Mouse (Mus musculus): ENCODE measurements around the gene Tmprss7. TPM values are rescaled to one million over a fixed set of nuclear protein-coding genes. Genes with fewer than 3 reads are reported as not detected.

Tmprss7 gene
- total RNA-seq, 2 experiments from 2014 or later, result 0.56 to 0.62 TPM

DNA sequence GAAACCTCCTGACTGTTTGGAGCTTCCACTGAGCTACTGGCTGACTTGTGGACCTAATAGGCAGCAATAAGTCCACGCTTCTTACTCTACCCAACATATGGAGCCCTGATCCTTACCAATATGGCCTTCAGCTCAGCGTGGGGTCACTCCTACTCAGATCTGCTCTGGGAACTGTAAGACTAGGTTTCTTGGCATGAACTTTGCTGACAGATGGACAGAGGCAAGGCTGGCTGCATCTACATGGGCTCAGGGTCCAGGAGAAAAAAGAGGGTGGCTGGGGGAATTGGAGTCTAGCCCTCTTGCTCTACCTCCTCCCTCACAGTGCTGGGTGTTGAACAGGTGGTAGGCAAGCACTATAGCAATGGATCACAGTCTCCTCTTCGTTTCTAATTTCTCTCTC is 6.6 kb downstream of the Tmprss7 start:
- no peak for DNase-seq (ENCODE audit: low spot score in 2 of 2)

DNA sequence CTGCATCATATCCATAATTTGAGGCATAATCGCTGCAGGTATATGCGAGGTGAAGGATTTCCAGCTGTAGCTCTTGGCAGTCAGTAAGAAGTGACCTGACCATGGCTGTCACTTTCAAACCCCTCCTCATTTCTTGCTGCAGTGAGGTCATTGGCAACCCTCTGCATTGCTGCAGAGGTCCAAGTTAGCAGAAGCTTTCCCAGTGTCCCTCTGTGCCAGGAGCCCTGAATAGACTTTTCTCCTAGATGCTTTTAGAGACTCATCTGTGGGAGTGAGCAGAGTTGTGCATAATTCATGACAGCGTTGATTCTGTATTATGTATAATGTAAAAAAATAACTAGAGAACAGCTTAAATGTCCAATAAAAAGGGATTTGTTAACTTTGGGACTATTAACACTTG is 8.2 kb downstream of the Tmprss7 start:
- no peak for DNase-seq (ENCODE audit: low spot score in 2 of 2)

DNA sequence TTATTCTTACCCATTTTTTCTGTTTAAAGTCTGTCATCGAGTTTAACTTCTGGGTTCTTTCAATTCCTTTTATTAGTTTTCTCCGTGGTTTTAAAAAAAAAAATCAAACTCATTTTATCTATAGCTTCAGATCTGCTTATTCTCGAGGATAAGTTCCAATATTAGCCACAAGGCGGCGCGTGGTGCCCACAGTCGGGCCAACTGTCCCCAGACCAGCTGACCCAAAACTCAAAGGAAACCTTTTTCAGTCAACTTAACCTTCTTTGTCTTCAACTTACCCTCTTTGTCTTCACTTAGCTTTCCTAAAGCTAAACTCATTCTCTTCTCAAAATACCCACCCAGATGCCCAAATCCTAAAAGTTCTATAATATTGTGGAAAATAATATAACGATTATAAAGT is 8.6 kb downstream of the Tmprss7 start:
- DNase-seq (ENCODE audit: low spot score in 2 of 2), result peak; percentile 53 to 78

DNA sequence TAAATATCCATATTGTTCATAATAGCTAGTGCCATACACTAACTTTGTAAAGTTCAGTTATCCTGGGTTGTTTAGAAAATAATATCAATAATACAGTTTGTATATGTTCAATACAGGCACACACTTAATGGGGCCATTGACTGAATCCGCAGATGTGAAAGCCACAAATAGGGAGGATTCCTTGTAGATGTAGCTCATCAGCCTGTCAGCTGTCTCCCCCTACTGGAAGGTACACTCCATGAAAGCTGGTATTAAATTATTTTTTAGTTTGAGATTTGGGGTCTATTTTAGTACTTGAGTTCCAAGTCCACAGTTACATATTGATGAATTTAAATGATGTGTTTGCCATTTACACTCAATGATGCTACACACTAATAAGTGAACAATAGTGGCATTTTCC is 17.0 kb downstream of the Tmprss7 start:
- peak in 1 of 2 experiments; percentile 46 for DNase-seq (ENCODE audit: low spot score in 2 of 2)

DNA sequence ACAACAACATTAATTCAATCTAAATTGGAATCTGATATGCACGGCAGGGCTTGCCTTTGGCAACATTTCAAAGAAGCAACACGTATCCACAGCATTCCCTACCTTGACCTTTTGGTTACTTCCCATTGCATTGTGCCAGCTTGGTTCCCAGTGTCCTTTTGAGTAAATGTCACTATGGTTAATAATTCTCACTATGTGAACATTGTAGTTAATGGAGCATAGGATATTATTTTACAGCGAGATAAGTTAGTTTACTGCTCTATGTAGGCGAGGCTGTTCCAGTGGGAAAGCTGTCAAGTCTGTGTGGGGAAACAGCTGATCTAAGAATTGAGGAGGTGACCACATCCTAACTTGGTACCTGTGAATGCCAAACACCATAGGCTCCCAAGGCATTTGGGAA is 23.5 kb downstream of the Tmprss7 start:
- DNase-seq (ENCODE audit: low spot score in 2 of 2), result no peak

DNA sequence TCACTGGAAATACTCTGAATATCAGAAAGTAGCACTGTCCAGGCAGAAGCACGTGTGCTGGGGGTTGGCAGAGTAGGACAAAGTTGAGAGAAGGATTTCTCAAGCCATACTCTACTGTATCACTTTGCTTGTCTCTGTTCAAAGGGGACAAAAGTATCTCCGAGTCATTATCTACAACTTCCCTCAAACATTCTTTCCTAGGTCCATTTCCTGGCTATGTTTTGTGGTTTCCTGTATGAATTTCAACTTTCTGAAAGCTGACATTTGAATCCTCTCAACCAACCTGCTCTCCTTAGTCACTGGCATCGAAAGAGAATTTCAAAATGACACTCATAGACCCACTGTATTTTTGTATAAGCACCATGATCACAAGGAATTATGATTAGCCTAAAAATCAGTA is 25.3 kb downstream of the Tmprss7 start:
- no peak for DNase-seq (ENCODE audit: low spot score in 2 of 2)

DNA sequence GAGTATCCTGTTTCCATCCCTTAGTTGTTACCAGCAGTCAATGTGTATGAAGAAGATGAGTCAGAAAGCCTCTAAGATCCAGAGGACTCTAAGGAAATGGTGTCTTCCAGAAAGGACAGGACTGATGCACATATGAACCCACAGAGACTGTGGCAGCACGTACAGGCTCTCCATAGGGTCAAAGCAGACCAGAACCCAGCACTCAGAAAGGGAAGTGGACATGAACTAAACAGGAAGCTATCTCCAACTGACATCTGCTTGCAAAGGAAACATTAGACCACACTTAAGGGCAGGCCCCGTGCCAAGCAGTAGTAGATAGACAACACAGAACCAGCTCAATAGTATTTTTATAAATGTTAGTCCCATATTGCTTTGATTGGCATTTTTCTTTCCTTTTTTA is 27.3 kb downstream of the Tmprss7 start:
- no peak for DNase-seq (ENCODE audit: low spot score in 2 of 2)

DNA sequence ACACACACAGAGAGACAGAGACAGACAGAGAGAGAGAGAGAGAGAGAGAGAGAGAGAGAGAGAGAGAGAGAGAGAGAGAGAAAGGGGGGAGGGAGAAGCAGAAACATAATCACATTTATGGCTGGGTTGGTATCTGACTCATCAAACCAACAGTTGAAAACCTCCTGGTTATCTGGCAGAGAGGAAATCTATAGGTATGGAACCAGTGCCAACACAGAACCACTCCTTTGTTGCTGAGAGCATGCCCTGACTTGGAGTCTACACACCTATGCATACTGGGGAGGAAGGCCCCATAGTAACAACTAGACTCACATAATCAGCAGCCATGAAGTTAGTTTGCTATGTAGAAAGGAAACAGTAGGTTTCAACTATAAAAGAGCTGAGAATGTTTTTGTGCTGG is 31.1 kb downstream of the Tmprss7 start:
- no peak for DNase-seq (ENCODE audit: low spot score in 2 of 2)

DNA sequence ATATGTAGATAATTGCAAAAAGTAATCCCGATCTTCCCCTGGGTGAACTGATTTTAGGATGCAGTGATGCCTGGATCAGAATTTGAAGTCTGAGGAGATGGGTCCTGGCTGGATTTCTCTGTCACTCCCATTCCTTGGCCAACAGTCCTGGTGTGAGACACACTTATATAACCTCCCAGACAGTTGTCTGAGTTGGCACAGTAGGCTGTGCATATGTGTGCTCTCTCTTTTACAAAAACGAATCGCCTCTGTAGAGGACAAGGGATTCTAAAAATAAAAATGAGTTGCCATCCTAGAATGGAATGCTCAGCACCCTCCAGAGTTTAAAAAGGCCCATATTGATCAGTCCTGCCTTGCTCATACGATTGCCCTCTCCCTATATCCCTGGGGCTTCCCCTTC is 33.9 kb downstream of the Tmprss7 start:
- peak; percentile 17 to 63 for DNase-seq (ENCODE audit: low spot score in 2 of 2)

DNA sequence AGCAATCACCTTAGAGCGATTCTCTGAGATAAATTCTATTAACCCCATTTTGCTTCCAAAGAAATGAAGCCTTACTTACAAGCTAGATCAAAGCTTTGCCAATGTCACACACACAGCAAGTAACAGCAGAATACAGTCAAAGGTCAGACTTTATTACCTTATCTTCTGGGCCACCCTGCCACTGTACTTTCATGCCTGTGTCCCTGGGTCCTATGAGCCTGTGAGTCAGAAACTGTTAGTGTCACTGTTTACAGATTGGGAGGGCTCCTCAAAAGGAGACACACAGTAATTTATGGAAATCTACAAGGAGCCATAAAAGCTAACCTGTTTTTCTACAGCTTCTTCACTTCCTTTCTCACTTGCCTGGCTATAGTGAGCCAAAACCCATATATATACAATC is 35.2 kb downstream of the Tmprss7 start:
- DNase-seq (ENCODE audit: low spot score in 2 of 2), result no peak

DNA sequence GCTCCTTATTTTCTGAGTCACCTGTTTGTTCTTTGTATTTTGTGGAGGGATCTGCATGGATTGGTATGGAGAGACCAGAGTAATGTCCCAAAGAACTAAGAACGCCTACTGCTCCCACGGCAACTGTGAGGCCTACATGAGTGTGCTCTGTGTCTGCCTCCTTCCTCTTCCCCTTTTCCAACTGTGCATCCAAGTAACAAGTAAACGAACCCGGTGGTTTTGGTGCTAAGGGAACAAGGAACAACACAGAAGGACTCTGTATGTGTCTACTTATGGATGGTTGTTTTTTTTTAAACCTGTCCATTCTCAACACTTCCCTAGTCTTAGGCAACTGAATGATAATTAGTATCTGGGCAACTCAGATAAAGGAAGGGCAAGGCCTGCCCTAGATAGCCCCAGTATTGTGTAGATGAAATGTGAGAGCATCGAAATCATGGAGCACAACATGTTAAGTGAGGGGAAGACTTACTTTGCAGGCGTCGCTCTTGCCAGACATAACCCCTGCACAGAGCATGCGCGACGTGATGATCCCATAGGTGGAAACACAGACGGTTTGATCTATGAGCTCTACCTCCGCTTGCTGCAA is 35.8 kb downstream of the Tmprss7 start:
- no peak for DNase-seq (ENCODE audit: low spot score in 2 of 2)

DNA sequence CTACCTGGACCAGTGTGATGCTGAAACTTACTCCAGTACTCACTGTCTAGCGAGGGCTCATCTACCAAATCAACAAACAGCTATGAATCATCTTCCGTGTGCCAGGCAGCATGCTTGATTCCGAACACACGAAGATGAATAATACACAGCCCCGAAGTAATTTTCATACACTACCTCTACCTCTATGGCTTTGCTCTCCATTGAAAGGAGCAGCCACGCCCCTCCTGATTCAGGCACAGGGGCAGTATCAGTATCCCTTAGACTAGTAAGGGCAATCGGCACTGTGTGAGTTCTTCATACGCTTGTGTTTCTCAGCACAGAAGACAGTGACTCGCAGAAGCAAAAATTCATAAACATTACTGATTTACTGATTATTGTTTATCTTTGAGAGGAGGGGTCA is 39.0 kb downstream of the Tmprss7 start:
- no peak for DNase-seq (ENCODE audit: low spot score in 2 of 2)

DNA sequence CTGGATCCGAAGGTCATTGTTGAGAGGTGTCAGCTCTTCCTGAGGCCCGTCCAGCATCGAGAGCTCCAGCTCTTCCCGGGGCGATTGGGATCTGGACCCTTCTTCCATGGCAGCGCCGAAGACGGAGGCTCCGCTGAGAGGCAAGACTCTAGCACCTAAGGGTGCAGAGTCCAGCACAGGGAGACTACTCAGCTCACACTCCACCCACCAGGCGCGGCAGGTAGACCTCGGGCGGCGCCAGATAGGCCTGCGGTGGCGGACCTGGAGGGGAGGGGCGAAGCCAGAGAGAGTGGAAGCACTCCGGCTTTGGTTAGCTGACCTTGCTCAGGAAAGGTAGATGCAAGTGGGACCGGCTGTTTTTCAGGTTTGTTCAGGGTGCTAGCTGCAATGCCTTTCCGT is 39.5 kb downstream of the Tmprss7 start, which contains the start of gene BC016579:
TSS of gene BC016579 (minus strand) at position 135 of the 399 bp plus-strand sequence.
- no peak for DNase-seq (ENCODE audit: low spot score in 2 of 2)

DNA sequence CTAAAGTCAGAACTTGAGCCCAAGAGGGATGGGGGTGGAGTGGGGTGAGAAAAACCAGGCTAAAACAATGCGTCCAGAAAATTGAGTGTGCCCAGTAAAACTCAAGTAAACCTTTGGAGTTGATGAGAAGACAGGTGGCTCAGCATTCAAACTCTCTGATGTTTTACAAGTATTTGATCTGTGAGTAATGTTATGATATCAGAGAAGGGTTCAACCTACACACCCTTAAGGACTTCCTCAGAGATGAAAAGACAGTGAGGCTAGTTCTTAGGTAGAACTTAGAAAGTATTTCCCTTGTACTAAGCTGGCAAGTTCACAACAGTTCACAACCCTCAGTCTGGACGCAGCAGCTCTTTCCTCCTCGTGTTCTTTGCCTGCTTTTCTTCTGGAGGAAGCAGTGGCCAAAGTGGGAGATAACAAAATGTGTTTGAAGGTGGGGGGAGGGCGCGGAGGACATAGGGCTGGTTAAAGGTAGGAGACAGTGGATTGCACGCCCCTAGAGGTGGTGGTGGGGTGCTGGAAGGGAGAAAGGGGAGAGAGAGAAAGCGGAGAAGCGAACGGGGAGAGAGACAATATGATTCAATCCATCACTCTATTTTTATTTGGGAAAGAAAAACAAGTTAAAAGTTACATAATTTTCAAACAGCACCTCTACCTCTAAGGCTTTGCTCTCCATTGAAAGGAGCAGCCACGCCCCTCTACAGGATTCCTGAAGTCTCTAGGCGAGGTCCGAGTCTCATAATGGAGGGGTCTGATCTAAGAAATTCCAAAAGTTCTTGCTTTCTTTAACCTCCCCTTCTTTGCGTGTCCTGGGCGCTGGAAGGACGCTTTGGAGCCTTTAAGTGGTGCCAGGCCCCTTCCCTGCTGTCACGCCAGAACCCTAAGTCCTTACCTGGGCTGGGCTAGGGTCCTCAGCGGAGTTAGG is 40.2 kb downstream of the Tmprss7 start:
- DNase-seq (ENCODE audit: low spot score in 2 of 2), result no peak

DNA sequence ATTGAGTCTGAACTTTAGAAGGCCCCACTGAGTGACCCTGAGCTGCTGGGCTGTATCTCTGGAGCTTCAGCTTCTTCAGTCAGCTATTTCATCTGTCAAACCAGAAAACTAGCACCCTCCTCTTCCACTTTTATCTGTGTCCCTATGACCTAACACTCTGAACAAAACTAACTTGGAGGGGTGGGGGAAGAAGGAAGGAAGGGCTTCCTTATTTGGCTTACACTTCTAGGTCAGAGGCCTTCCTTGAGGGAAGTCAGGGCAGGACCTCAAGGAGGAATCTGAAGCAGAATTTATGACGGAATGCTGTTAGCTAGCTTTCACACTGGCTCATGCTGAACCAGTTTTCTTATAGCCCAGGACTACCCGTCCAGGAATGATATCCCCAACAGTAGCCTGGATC is 42.0 kb downstream of the Tmprss7 start:
- no peak for DNase-seq (ENCODE audit: low spot score in 2 of 2)

DNA sequence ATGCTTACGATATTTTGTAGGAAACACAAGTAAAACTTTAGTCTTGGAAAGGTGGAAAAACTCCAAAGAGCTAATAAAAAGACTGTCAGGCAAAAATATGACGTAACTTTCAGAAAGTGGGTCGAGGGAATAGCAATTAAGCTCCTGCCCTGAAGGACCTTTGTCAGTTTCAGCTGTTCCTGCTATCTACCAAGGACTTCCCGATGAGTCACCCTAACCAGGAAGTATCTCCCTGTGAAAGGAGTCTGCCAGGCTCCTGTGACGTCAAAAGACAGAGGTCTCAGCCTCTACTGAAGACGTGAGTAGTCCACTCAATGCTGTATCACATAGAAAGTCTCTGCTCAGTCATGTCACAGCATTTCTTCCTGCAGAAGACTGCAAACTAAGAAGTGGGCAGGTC is 49.1 kb downstream of the Tmprss7 start:
- DNase-seq (ENCODE audit: low spot score in 2 of 2), result no peak

DNA sequence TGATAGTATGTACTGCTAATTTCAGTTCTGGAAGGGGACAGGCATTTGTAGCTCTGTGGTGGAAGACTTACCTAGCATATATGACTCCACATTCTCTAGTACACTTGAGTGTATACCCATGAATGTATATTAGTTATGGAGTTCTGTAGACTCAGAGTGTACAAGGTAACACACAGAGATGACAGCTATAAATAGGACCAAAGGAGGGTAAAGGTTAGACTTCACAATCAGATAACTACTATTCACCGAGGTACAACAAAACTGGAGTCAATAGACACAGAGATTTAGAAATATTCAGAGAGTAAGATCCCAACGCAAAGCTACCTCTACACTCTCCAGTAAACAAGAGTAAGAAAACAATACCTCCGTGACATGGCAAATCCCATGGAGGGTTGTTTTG is 49.5 kb downstream of the Tmprss7 start:
- no peak for DNase-seq (ENCODE audit: low spot score in 2 of 2)

DNA sequence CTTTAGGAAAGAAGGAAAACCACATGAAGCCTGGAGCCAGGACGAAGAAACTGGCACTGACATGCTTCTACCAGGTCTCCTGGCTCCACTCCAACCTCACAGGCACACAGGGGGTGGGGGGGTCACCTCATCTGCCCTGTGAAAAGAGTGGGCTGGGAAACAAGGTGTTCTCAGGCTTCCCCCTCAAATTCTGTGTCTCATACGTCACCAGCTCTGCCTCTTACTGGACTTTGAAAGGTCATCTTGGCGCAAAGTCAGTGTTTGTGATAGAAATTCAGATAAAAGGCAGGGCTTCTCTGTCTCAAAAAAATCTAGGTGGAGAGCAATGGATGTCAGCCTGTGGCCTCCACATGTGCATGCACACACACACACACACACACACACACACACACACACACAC is 52.2 kb downstream of the Tmprss7 start:
- no peak for DNase-seq (ENCODE audit: low spot score in 2 of 2)

DNA sequence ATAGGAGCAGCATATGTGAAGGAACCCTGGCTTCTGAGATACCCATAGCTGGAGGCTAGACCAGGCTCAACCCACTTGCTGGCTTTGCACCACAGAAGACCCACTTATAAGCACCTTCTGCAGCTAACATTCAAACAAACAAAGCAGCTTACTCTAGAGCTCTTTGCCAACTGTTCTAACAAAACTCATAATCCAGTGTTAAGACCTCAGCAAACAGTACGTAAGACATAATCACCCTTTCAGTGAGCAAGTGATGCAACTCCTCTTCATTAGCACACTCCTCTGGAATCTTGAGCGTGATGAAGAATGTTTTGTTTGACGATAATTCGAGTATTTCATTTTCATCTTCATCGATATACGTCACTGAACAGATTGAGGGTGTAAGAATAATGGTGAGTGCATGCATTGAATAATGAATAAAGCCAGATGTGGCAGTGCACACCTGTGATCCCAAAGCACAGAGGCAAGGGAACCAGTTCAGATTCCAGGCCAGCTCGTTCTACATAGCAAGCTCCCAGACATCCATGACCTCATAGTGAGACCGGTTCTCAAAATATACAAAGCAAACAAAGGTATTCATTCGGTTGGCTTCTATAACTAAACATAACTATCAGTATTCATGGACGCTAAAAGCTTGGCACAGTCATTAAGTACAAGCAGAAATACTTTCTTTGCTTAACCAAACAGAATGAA is 53.2 kb downstream of the Tmprss7 start:
- no peak for DNase-seq (ENCODE audit: low spot score in 2 of 2)

DNA sequence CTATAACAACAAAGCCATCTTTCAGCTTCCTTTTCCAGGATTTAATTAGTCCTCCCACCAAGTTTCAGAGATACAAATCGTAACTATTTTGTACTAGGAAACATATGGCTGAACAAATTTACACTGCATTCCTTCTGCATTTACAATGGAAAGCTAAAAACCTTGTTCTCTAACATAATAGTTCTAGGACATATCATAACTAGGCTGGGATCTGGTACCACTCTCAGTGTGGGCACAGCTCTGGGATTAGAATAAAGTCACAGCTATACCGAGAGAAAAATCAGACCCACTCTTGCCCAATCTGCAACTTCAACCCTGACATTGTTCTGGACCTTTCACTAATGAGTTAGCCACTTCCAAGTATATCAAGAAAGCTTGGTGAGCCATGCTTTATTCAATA is 57.6 kb downstream of the Tmprss7 start:
- peak in 1 of 2 experiments; percentile 23 for DNase-seq (ENCODE audit: low spot score in 2 of 2)

DNA sequence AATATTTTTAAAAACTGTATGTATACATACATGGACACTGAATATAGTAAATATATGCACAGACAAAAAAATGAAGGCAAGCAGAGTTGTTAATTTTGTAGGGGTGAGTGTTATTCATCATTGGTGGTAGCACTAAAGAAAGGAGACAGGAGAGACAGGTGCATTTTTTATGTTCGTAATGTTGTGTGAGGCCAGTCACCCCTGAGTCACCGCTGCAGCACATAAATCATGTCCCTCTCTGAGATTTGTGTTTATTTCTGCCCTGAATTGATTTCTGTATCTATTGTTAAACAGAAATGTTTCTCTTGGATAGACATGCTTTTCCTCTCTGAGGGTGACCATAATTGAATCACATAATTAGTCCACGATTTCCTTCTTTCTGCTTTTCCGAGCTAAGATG is 61.0 kb downstream of the Tmprss7 start:
- DNase-seq (ENCODE audit: low spot score in 2 of 2), result no peak

DNA sequence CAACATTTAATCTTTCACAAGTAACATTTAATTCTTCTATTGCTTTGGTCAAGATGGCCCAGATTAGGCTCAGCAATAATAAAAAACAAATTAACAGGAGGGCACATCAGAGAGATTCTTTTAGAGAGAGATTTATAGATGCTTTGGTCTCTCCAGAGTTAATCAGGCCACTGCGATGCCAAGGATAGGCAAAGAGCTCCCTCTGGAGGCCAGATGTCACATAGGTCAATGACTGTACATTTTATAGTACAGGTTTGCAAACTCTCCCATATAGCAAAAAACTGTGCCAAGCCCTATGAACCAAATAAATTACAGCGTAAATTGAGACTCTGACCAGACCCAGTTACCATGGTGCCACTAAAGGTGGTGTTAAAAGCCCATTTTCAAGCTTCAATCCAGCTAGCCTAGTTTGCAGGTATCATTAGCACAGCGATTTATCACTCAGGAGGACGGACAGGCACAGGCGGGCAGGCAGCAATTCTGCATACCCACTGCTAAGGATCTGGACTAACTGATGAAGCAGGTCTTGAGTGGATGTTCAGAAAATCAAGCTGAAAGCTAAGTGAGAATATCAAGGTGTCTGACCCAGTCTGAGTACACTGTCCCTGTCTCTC is 63.0 kb downstream of the Tmprss7 start:
- DNase-seq (ENCODE audit: low spot score in 2 of 2), result peak; percentile 11 to 70

Measured in layer of hippocampus, adult 18-20 months (tissue).